Mouse (Mus musculus): ENCODE data around the gene Setdb1.

- no peak for TF ChIP-seq MAFK (IDR thresholded peaks at IDR 0.05; ENCODE audit: insufficient read depth, low read depth, low read length)
- no peak for TF ChIP-seq ZC3H11A (IDR thresholded peaks at IDR 0.05; ENCODE audit: borderline replicate concordance, low read depth, low read length)
- TF ChIP-seq ZNF384 (IDR thresholded peaks at IDR 0.05; ENCODE audit: low read depth, low read length) = no peak
- TF ChIP-seq HCFC1 (IDR thresholded peaks at IDR 0.05; ENCODE audit: borderline replicate concordance, insufficient read depth, low read length) = no peak
- no peak for TF ChIP-seq CHD2 (IDR thresholded peaks at IDR 0.05; ENCODE audit: low read depth, low read length)
Measured at GRCm38 (mm10) chr3:95298018-95298417, 59.0 kb downstream of the Setdb1 start.

Measured in ES-E14 (cell line).